Mouse (Mus musculus) forebrain, embryonic 14.5 days (tissue): Measurements from ENCODE around the gene F5. TPM values are rescaled to one million over a fixed set of nuclear protein-coding genes. Genes with fewer than 3 reads are reported as not detected.

Experiments
- ATAC-seq: fragments of 200-750 bp; cut with Nextera tagmentation; 2 replicates; pipeline ENCODE4 v1.8.0; 2017; ENCODE audit warnings: mild to moderate bottlenecking, moderate library complexity
- DNase-seq: peaks from one replicate; pipeline ENCODE4 v3.0.0-alpha.2; 2015; ENCODE audit warnings: low spot score
- H3K27ac ChIP-seq: fragments of 300-500 bp; sonication (generic); 2 replicates; pipeline ENCODE4 v1.5.1; 2014; ENCODE audit warnings: low read depth, mild to moderate bottlenecking, control low read depth, low read length, moderate library complexity
- H3K27me3 ChIP-seq: fragments of 300-500 bp; sonication (generic); replicated peaks from 2 replicates; pipeline ENCODE4 v1.6.1; 2014; ENCODE audit warnings: low read length, control low read depth, mixed read lengths; ENCODE audit not compliant: control insufficient read depth, insufficient read depth
- H3K36me3 ChIP-seq: fragments of 300-500 bp; sonication (generic); 2 replicates; pipeline ENCODE4 v1.6.1; 2014; ENCODE audit warnings: low read length, control low read depth; ENCODE audit not compliant: control insufficient read depth, insufficient read depth
- H3K4me1 ChIP-seq: fragments of 300-500 bp; sonication (generic); 2 replicates; pipeline ENCODE4 v1.6.1; 2014; ENCODE audit warnings: antibody characterized with exemption, low read length, control low read depth; ENCODE audit not compliant: control insufficient read depth, insufficient read depth
- H3K4me2 ChIP-seq: fragments of 300-500 bp; sonication (generic); 2 replicates; pipeline ENCODE4 v1.6.1; 2014; ENCODE audit warnings: mild to moderate bottlenecking, control low read depth, low read length
- H3K4me3 ChIP-seq: fragments of 300-500 bp; sonication (generic); 2 replicates; pipeline ENCODE4 v1.5.1; 2014; ENCODE audit warnings: low read depth, low read length, control low read depth
- H3K9ac ChIP-seq: fragments of 300-500 bp; sonication (generic); 2 replicates; pipeline ENCODE4 v1.6.1; 2014; ENCODE audit warnings: mild to moderate bottlenecking, low read length, control low read depth, moderate library complexity
- H3K9me3 ChIP-seq: fragments of 300-500 bp; sonication (generic); replicated peaks from 2 replicates; pipeline ENCODE4 v1.6.1; 2016; ENCODE audit warnings: low read length, control low read depth, mixed read lengths; ENCODE audit not compliant: control insufficient read depth
- WGBS: fragments of 180-500 bp; shearing (Covaris S2); extraction: QIAGEN DNeasy Blood & Tissue Kit; methylation state at CpG from one replicate; pipeline ENCODE4 v1.1.7; 2014; 5-methylcytosine and 5-hydroxymethylcytosine counted together
- polyA plus RNA-seq: library from polyadenylated mRNA; unstranded; fragments of >200 nt; fragmentation: Nextera tagmentation; extraction: Ambion mirVana; gene quantifications from 2 replicates; pipeline ENCODE4 v1.2.1, GENCODE M21; 2014

F5 gene
- polyA plus RNA-seq, 1 experiment from 2014 or later = 0.17 TPM

DNA sequence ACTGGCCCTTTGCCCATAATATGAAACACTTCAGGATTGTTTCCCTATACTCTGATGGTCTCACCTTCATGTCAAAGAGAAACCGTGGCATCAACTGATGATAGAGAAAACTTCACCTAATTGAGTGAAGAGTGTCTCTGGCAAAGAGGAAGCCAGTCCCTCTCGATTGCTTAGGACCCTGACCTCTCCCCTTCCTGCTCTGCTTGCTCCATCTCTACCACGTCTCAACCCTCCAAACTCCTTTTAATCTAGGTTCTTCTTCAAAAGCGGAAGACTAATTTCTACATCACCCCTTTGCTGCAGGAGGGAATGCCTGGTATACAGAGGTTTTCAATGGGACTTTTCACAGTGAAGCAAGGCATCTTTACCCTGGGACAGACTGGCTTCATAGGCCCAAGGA, 21.5 kb downstream of the F5 start:
- Histone ChIP-seq H3K9ac (no peak overlapping the region), H3K4me2 (no peak overlapping the region), H3K9me3 (no peaks in the 10 kb centered on the region), H3K4me3 (no peak overlapping the region), H3K27ac (no peak overlapping the region), H3K27me3 (no peaks in the 10 kb centered on the region), H3K36me3 (no peaks in the 10 kb centered on the region), H3K4me1 (no peaks in the 10 kb centered on the region)
- 88% methylated on average over 4 of the region's 4 CpGs for WGBS
- no peak for ATAC-seq
- DNase-seq = no peak

GRCm38 (mm10) chr1:164176856-164177255, 25.2 kb downstream of the F5 start:
- no peak for ATAC-seq
- Histone ChIP-seq H3K4me2 (no peak overlapping the region), H3K4me1 (no peaks in the 10 kb centered on the region), H3K9ac (no peak overlapping the region), H3K9me3 (no peaks in the 10 kb centered on the region), H3K27ac (no peak overlapping the region), H3K4me3 (no peak overlapping the region), H3K36me3 (no peaks in the 10 kb centered on the region), H3K27me3 (no peaks in the 10 kb centered on the region)
- DNase-seq = no peak

GRCm38 (mm10) chr1:164178429-164178828, 26.8 kb downstream of the F5 start:
- peak; percentile 11 for DNase-seq
- no peak overlapping the region for H3K27ac ChIP-seq
- 64% methylated on average over 6 of the region's 6 CpGs for WGBS
- H3K4me1 ChIP-seq = no peaks in the 10 kb centered on the region
- H3K9me3 ChIP-seq = no peaks in the 10 kb centered on the region
- no peaks in the 10 kb centered on the region for H3K27me3 ChIP-seq
- no peak overlapping the region for H3K4me3 ChIP-seq
- H3K36me3 ChIP-seq = no peaks in the 10 kb centered on the region
- no peak overlapping the region for H3K4me2 ChIP-seq
- H3K9ac ChIP-seq = no peak overlapping the region
- ATAC-seq = no peak

- no peaks in the 10 kb centered on the region for H3K9me3 ChIP-seq
- H3K4me3 ChIP-seq = no peak overlapping the region
- H3K9ac ChIP-seq = no peak overlapping the region
- H3K4me2 ChIP-seq = peak overlapping the region; percentile 29
- no peaks in the 10 kb centered on the region for H3K36me3 ChIP-seq
- DNase-seq = peak; percentile 89
- H3K27me3 ChIP-seq = no peaks in the 10 kb centered on the region
- ATAC-seq = peak; percentile 91
- H3K27ac ChIP-seq = no peak overlapping the region
- H3K4me1 ChIP-seq = no peaks in the 10 kb centered on the region
- 45% methylated on average over 16 of the region's 16 CpGs for WGBS
These were observed 32.7 kb downstream of the F5 start for GRCm38 (mm10) chr1:164184142-164184870.

DNA sequence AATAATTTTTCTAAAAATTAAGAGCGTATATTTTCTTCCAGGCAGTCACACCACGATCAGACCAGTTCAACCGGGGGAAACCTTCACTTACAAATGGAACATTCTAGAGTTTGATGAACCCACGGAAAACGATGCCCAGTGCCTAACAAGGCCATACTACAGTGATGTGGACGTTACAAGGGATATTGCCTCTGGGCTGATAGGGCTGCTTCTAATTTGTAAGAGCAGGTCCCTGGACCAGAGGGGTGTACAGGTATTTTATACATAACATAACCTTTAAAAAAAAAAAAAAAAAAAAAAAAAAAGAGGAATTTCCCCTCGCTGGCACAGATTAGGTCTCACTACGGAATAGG, 33.2 kb downstream of the F5 start:
- H3K27me3 ChIP-seq = no peaks in the 10 kb centered on the region
- no peaks in the 10 kb centered on the region for H3K4me1 ChIP-seq
- H3K4me3 ChIP-seq = no peak overlapping the region
- H3K9ac ChIP-seq = no peak overlapping the region
- no peaks in the 10 kb centered on the region for H3K9me3 ChIP-seq
- no peak overlapping the region for H3K27ac ChIP-seq
- 52% methylated on average over 8 of the region's 8 CpGs for WGBS
- H3K4me2 ChIP-seq = no peak overlapping the region
- no peak for ATAC-seq
- H3K36me3 ChIP-seq = no peaks in the 10 kb centered on the region
- DNase-seq = no peak

GRCm38 (mm10) chr1:164185316-164185715, 33.7 kb downstream of the F5 start:
- Histone ChIP-seq H3K27me3 (no peaks in the 10 kb centered on the region), H3K9me3 (no peaks in the 10 kb centered on the region), H3K9ac (no peak overlapping the region), H3K4me2 (no peak overlapping the region), H3K36me3 (no peaks in the 10 kb centered on the region), H3K4me3 (no peak overlapping the region), H3K27ac (no peak overlapping the region), H3K4me1 (no peaks in the 10 kb centered on the region)
- DNase-seq (peak; percentile 12), ATAC-seq (no peak)
- 42% methylated on average over 4 of the region's 4 CpGs for WGBS

GRCm38 (mm10) chr1:164187002-164187560, 35.4 kb downstream of the F5 start:
- 85% methylated on average over 1 of the region's 1 CpGs for WGBS
- DNase-seq = no peak
- no peaks in the 10 kb centered on the region for H3K36me3 ChIP-seq

DNA sequence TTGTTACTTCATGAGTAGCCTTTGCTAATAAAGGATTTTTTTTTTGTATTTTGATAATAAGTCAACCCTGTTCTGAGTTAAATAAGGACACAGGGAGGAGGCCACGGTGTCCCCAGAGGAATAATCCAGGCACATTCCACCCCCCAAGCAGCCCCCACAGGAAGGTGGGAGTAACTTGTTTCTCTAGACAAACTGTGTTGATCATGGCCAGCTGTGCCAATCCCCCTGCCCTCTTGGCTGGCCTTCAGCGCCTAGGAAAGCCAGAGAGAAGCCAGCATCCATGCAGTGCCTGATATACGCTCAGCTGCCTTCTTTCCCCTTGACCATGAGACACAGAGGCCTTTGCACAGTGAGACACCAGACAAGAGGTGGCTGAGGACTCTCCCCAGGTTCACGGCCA, 47.9 kb downstream of the F5 start:
- no peak for DNase-seq
- Histone ChIP-seq H3K27ac (no peak overlapping the region), H3K9ac (no peak overlapping the region), H3K4me3 (no peak overlapping the region), H3K36me3 (no peaks in the 10 kb centered on the region), H3K27me3 (no peaks in the 10 kb centered on the region), H3K9me3 (no peaks in the 10 kb centered on the region), H3K4me1 (no peaks in the 10 kb centered on the region), H3K4me2 (no peak overlapping the region)
- 90% methylated on average over 4 of the region's 4 CpGs for WGBS
- no peak for ATAC-seq

More at GRCm38 (mm10) chr1:164187002-164187560, 35.4 kb downstream of the F5 start:
- no peak overlapping the region for H3K4me2 ChIP-seq
- no peak overlapping the region for H3K27ac ChIP-seq
- H3K9me3 ChIP-seq = no peaks in the 10 kb centered on the region
- no peaks in the 10 kb centered on the region for H3K27me3 ChIP-seq
- H3K4me3 ChIP-seq = no peak overlapping the region
- ATAC-seq = no peak
- H3K9ac ChIP-seq = no peak overlapping the region
- H3K4me1 ChIP-seq = no peaks in the 10 kb centered on the region

- H3K9me3 ChIP-seq = no peaks in the 10 kb centered on the region
These were observed 56.8 kb downstream of the F5 start for GRCm38 (mm10) chr1:164208437-164208836.

More at GRCm38 (mm10) chr1:164208437-164208836, 56.8 kb downstream of the F5 start:
- DNase-seq (no peak), ATAC-seq (no peak)
- Histone ChIP-seq H3K36me3 (no peaks in the 10 kb centered on the region), H3K4me1 (no peaks in the 10 kb centered on the region), H3K27me3 (no peaks in the 10 kb centered on the region), H3K27ac (no peak overlapping the region), H3K4me2 (no peak overlapping the region), H3K4me3 (no peak overlapping the region), H3K9ac (no peak overlapping the region)
- 85% methylated on average over 2 of the region's 2 CpGs for WGBS
